Mouse (Mus musculus): ENCODE measurements at regions not wholly inside any gene's neighbourhood (a gene's known extent, or its start where the extent isn't known, plus 50 kb on each side); places are given as distances from the start of the nearest gene placed in this dataset.

- no peak for TF ChIP-seq ZNF384 (IDR thresholded peaks at IDR 0.05; ENCODE audit: low read depth, low read length)
- TF ChIP-seq HCFC1 (IDR thresholded peaks at IDR 0.05; ENCODE audit: borderline replicate concordance, insufficient read depth, low read length) = no peak
- no peak for TF ChIP-seq ZC3H11A (IDR thresholded peaks at IDR 0.05; ENCODE audit: borderline replicate concordance, low read depth, low read length)
- TF ChIP-seq CHD2 (IDR thresholded peaks at IDR 0.05; ENCODE audit: low read depth, low read length) = no peak
These were observed 283.7 kb downstream of the Sec23a start for GRCm38 (mm10) chr12:58728094-58728493.
